Mouse (Mus musculus): ENCODE data around the gene Foxe1. TPM values are rescaled to one million over a fixed set of nuclear protein-coding genes. Genes with fewer than 3 reads are reported as not detected.

Gene Foxe1
- total and polyA plus RNA-seq, 3 experiments: 0.04 TPM; not detected in 2

- Histone ChIP-seq H3K27me3 (ENCODE audit: control insufficient read depth in 1 of 2, insufficient read depth in 2 of 2, low read length in 2 of 2) (peaks cover 2 to 5% of the 10 kb centered on the region in 2 experiments), H3K4me1 (ENCODE audit: control insufficient read depth in 1 of 2, insufficient read depth in 2 of 2, low read length in 2 of 2) (no peaks in the 10 kb centered on the region), H3K27ac (ENCODE audit: control insufficient read depth, low read depth, low read length) (no peak overlapping the region), H3K79me2 (ENCODE audit: control insufficient read depth, insufficient read depth, low read length, poor library complexity) (no peaks in the 10 kb centered on the region), H3K36me3 (ENCODE audit: control insufficient read depth in 1 of 2, insufficient read depth in 2 of 2, low read length in 2 of 2) (no peaks in the 10 kb centered on the region), H3K4me3 (ENCODE audit: control insufficient read depth in 1 of 2, insufficient read depth in 1 of 2, low read depth in 2 of 2, low read length in 2 of 2) (no peak overlapping the region), H3K9ac (ENCODE audit: control insufficient read depth, low read depth, low read length, poor library complexity, severe bottlenecking) (no peak overlapping the region), H3K9me3 (replicated peaks; ENCODE audit: insufficient read depth, low read length) (no peaks in the 10 kb centered on the region)
- no peak for TF ChIP-seq MAX (IDR thresholded peaks at IDR 0.05; ENCODE audit: low read length)
- no peak for TF ChIP-seq ZNF384 (IDR thresholded peaks at IDR 0.05; ENCODE audit: low read depth, low read length)
- no peak for TF ChIP-seq E2F4 (IDR thresholded peaks at IDR 0.05; ENCODE audit: borderline replicate concordance, low read depth, low read length)
- no peak for TF ChIP-seq HCFC1 (IDR thresholded peaks at IDR 0.05; ENCODE audit: low read depth, low read length)
- no peak for TF ChIP-seq GABPA (IDR thresholded peaks at IDR 0.05; ENCODE audit: low read depth, low read length)
- DNase-seq (ENCODE audit: low read depth, low spot score): no peak
Observed at GRCm38 (mm10) chr4:46339026-46339425, 4.4 kb upstream of the Foxe1 start.

- TF ChIP-seq GATA1 (IDR thresholded peaks at IDR 0.05; ENCODE audit: low read depth, low read length) (no peak), ETS1 (IDR thresholded peaks at IDR 0.05; ENCODE audit: low read depth, low read length) (no peak), KAT2A (conservative IDR thresholded peaks at IDR 0.05; ENCODE audit: low read depth, low read length) (no peak), RCOR1 (IDR thresholded peaks at IDR 0.05; ENCODE audit: low read depth, low read length) (no peak), ELF1 (IDR thresholded peaks at IDR 0.05; ENCODE audit: low read depth, low read length) (no peak), POLR2AphosphoS5 (IDR thresholded peaks at IDR 0.05; ENCODE audit: borderline replicate concordance, low read depth, low read length) (no peak), CHD1 (IDR thresholded peaks at IDR 0.05; ENCODE audit: low read depth, low read length) (no peak), USF2 (IDR thresholded peaks at IDR 0.05; ENCODE audit: borderline replicate concordance in 1 of 2, insufficient read depth in 1 of 2, low read depth in 1 of 2, low read length in 2 of 2) (no peak), MAX (IDR thresholded peaks at IDR 0.05; ENCODE audit: low read length) (no peak), NELFE (IDR thresholded peaks at IDR 0.05; ENCODE audit: low read depth, low read length) (no peak), POLR2A (IDR thresholded peaks at IDR 0.05; ENCODE audit: control insufficient read depth in 1 of 2, insufficient read depth in 1 of 2, low read depth in 1 of 2, low read length in 2 of 2, poor library complexity in 1 of 2) (no peak), TBP (IDR thresholded peaks at IDR 0.05; ENCODE audit: low read depth, low read length) (no peak), NRF1 (IDR thresholded peaks at IDR 0.05; ENCODE audit: insufficient read depth, low read depth, low read length, poor library complexity, severe bottlenecking) (no peak), RAD21 (IDR thresholded peaks at IDR 0.05; ENCODE audit: low read depth, low read length) (no peak), MYB (IDR thresholded peaks at IDR 0.05; ENCODE audit: low read depth, low read length) (no peak), GABPA (IDR thresholded peaks at IDR 0.05; ENCODE audit: low read depth, low read length) (no peak), ZMIZ1 (IDR thresholded peaks at IDR 0.05; ENCODE audit: low read depth, low read length) (no peak), MXI1 (IDR thresholded peaks at IDR 0.05; ENCODE audit: low read depth, low read length) (no peak), TAL1 (IDR thresholded peaks at IDR 0.05; ENCODE audit: low read length) (no peak)
- no peak for DNase-seq (ENCODE audit: low read depth, low spot score)
- no peaks in the 10 kb centered on the region for H3K36me3 ChIP-seq (ENCODE audit: control insufficient read depth in 1 of 2, insufficient read depth in 2 of 2, low read length in 2 of 2)
- H3K9me3 ChIP-seq (replicated peaks; ENCODE audit: insufficient read depth, low read length): no peaks in the 10 kb centered on the region
- no peak overlapping the region for H3K27ac ChIP-seq (ENCODE audit: control insufficient read depth, low read depth, low read length)
- H3K27me3 ChIP-seq (ENCODE audit: control insufficient read depth in 1 of 2, insufficient read depth in 2 of 2, low read length in 2 of 2): peaks cover 2 to 4% of the 10 kb centered on the region in 2 experiments
- no peak overlapping the region for H3K9ac ChIP-seq (ENCODE audit: control insufficient read depth, low read depth, low read length, poor library complexity, severe bottlenecking)
- H3K4me3 ChIP-seq (ENCODE audit: control insufficient read depth in 1 of 2, insufficient read depth in 1 of 2, low read depth in 2 of 2, low read length in 2 of 2): no peak overlapping the region
- no peaks in the 10 kb centered on the region for H3K4me1 ChIP-seq (ENCODE audit: control insufficient read depth in 1 of 2, insufficient read depth in 2 of 2, low read length in 2 of 2)
- H3K79me2 ChIP-seq (ENCODE audit: control insufficient read depth, insufficient read depth, low read length, poor library complexity): no peaks in the 10 kb centered on the region
Observed at GRCm38 (mm10) chr4:46339584-46339983, 3.8 kb upstream of the Foxe1 start.

Data from MEL (cell line).